ENCODE assay signal across 8 mouse cellular contexts in genomic region chr7:127935748-127936159, GRCm38 (mm10). TPM values are rescaled to one million over a fixed set of nuclear protein-coding genes. Genes with fewer than 3 reads are reported as not detected.
DNase-seq lines count a peak whose midpoint lies in the region; ATAC-seq and TF ChIP-seq lines count a peak whose summit lies in the region.

No protein-coding gene starts in this region.

- TF ChIP-seq CTCF in spleen, adult 2 months (IDR thresholded peaks at IDR 0.05; ENCODE audit: extremely low read depth, insufficient read depth, insufficient read length, insufficient replicate concordance) = no peak

- WGBS in spleen, adult 2 months = 2% methylated on average over 38 of the region's 38 CpGs
- 2% methylated on average over 38 of the region's 38 CpGs for WGBS in limb, embryonic 15.5 days

- DNase-seq in spleen, adult 2 months (ENCODE audit: low read depth in 1 of 2, low spot score in 2 of 2) = no peak
- DNase-seq in spleen, postnatal 4 days (ENCODE audit: low spot score in 2 of 2) = no peak
- DNase-seq in skeletal muscle tissue, adult 2 months (ENCODE audit: low read depth, low spot score) = peak; percentile 29
- DNase-seq in right cerebral cortex, postnatal 36 days (ENCODE audit: low spot score in 2 of 2) = no peak
- DNase-seq in adrenal gland, postnatal 14 days = no peak
- DNase-seq in embryo, embryonic 10 days (ENCODE audit: low spot score) = no peak

- no peak overlapping the region for H3K27ac ChIP-seq in spleen, adult 2 months (ENCODE audit: insufficient read depth, low read length)
- peak overlapping the region; percentile 88 for H3K27ac ChIP-seq in limb, embryonic 15.5 days

- H3K9me3 ChIP-seq in erythroblast, embryonic 14.5 days (ENCODE audit: control insufficient read depth, low read length) = no peaks in the 10 kb centered on the region
- no peaks in the 10 kb centered on the region for H3K9me3 ChIP-seq in limb, embryonic 15.5 days

- peak; percentile 20; the same call in 1 of the 2 replicates for ATAC-seq in limb, embryonic 15.5 days (ENCODE audit: insufficient number of reproducible peaks, low FRiP score, low TSS enrichment, low read depth)

- H3K27me3 ChIP-seq in spleen, adult 2 months (ENCODE audit: control insufficient read depth, insufficient read depth, low read length) = no peaks in the 10 kb centered on the region
- H3K27me3 ChIP-seq in erythroblast, embryonic 14.5 days (ENCODE audit: control insufficient read depth) = no peaks in the 10 kb centered on the region
- no peaks in the 10 kb centered on the region for H3K27me3 ChIP-seq in limb, embryonic 15.5 days

- H3K4me3 ChIP-seq in spleen, adult 2 months (ENCODE audit: extremely low read depth, insufficient read depth, insufficient read length) = peak overlapping the region; percentile 63
- H3K4me3 ChIP-seq in erythroblast, embryonic 14.5 days (replicated peaks) = peak overlapping the region; percentile 80
- peak overlapping the region; percentile 79 for H3K4me3 ChIP-seq in limb, embryonic 15.5 days

- H3K4me2 ChIP-seq in limb, embryonic 15.5 days = peak overlapping the region; percentile 91

- H3K36me3 ChIP-seq in spleen, adult 2 months (ENCODE audit: control insufficient read depth, insufficient read depth, low read length) = no peaks in the 10 kb centered on the region
- H3K36me3 ChIP-seq in erythroblast, embryonic 14.5 days (ENCODE audit: control insufficient read depth) = no peaks in the 10 kb centered on the region
- no peaks in the 10 kb centered on the region for H3K36me3 ChIP-seq in limb, embryonic 15.5 days

- H3K9ac ChIP-seq in limb, embryonic 15.5 days = peak overlapping the region; percentile 76

- peaks cover 3% of the 10 kb centered on the region; the same call in 1 of the 2 replicates for H3K4me1 ChIP-seq in spleen, adult 2 months (ENCODE audit: control insufficient read depth, insufficient read depth, insufficient read length)
- H3K4me1 ChIP-seq in erythroblast, embryonic 14.5 days (ENCODE audit: control insufficient read depth) = peaks cover 29% of the 10 kb centered on the region
- H3K4me1 ChIP-seq in limb, embryonic 15.5 days = peaks cover 24% of the 10 kb centered on the region

- TF ChIP-seq POLR2A in spleen, adult 2 months (IDR thresholded peaks at IDR 0.05; ENCODE audit: low read depth, low read length) = no peak

RNA-seq across cellular contexts. Expression of gene Prss8, which starts 5.8 kb away (rescaled TPM):
- 3.7 and 4.2 TPM in 2 replicates for polyA plus RNA-seq in spleen, adult 2 months (2012; rRNA removed)
- polyA plus RNA-seq in erythroblast, embryonic 14.5 days (2012) = 0.04 TPM in 1 of 2 replicates, not detected in the other
- polyA plus RNA-seq in limb, embryonic 15.5 days (2015; fragmentation: Nextera tagmentation; extraction: Ambion mirVana) = 11.5 and 14.2 TPM in 2 replicates
- 0.22 and 0.30 TPM in 2 replicates for total RNA-seq in adrenal gland, postnatal 14 days (2021)

RNA-seq across cellular contexts. Expression of gene Prss36, which starts 10.8 kb away (rescaled TPM):
- polyA plus RNA-seq in spleen, adult 2 months (2012; rRNA removed) = 4.4 and 6.0 TPM in 2 replicates
- polyA plus RNA-seq in erythroblast, embryonic 14.5 days (2012) = 0.21 and 0.28 TPM in 2 replicates
- polyA plus RNA-seq in limb, embryonic 15.5 days (2015; fragmentation: Nextera tagmentation; extraction: Ambion mirVana) = 11.6 and 12.9 TPM in 2 replicates
- 12.5 and 13.1 TPM in 2 replicates for total RNA-seq in adrenal gland, postnatal 14 days (2021)

RNA-seq across cellular contexts. Expression of gene Kat8, which starts 23.4 kb away (rescaled TPM):
- 11.3 and 12.2 TPM in 2 replicates for polyA plus RNA-seq in spleen, adult 2 months (2012; rRNA removed)
- 0.44 and 0.49 TPM in 2 replicates for polyA plus RNA-seq in erythroblast, embryonic 14.5 days (2012)
- polyA plus RNA-seq in limb, embryonic 15.5 days (2015; fragmentation: Nextera tagmentation; extraction: Ambion mirVana) = 37.8 and 38.7 TPM in 2 replicates
- total RNA-seq in adrenal gland, postnatal 14 days (2021) = 24.0 and 25.5 TPM in 2 replicates

RNA-seq across cellular contexts. Expression of gene Fus, which starts 31.5 kb away (rescaled TPM):
- 239 and 285 TPM in 2 replicates for polyA plus RNA-seq in spleen, adult 2 months (2012; rRNA removed)
- 39.4 and 42.2 TPM in 2 replicates for polyA plus RNA-seq in erythroblast, embryonic 14.5 days (2012)
- polyA plus RNA-seq in limb, embryonic 15.5 days (2015; fragmentation: Nextera tagmentation; extraction: Ambion mirVana) = 339 and 390 TPM in 2 replicates
- 275 and 322 TPM in 2 replicates for total RNA-seq in adrenal gland, postnatal 14 days (2021)

RNA-seq across cellular contexts. Expression of gene Bckdk, which starts 31.9 kb away (rescaled TPM):
- 59.9 and 70.8 TPM in 2 replicates for polyA plus RNA-seq in spleen, adult 2 months (2012; rRNA removed)
- polyA plus RNA-seq in erythroblast, embryonic 14.5 days (2012) = 13.1 and 18.3 TPM in 2 replicates
- polyA plus RNA-seq in limb, embryonic 15.5 days (2015; fragmentation: Nextera tagmentation; extraction: Ambion mirVana) = 98.3 and 117 TPM in 2 replicates
- 130 and 135 TPM in 2 replicates for total RNA-seq in adrenal gland, postnatal 14 days (2021)
